Mouse (Mus musculus) limb, embryonic 15.5 days (tissue): ENCODE measurements around the gene Zfp770. TPM values are rescaled to one million over a fixed set of nuclear protein-coding genes. Genes with fewer than 3 reads are reported as not detected.
"Not testable (repeated sequence)": the region's sequence is repeated elsewhere in the genome, so short reads cannot be mapped to it uniquely, and the experiment has no call there.

ENCODE experiments used
- ATAC-seq: fragments of 200-750 bp; cut with Nextera tagmentation; 2 replicates; pipeline ENCODE4 v1.8.0; 2017; ENCODE audit warnings: low read depth, moderate TSS enrichment; ENCODE audit not compliant: insufficient number of reproducible peaks, low FRiP score, low TSS enrichment
- H3K27ac ChIP-seq: fragments of 300-500 bp; sonication (generic); 2 replicates; pipeline ENCODE4 v1.5.1; 2015; ENCODE audit warnings: moderate library complexity, mild to moderate bottlenecking, inconsistent platforms
- H3K27me3 ChIP-seq: fragments of 300-500 bp; sonication (generic); 2 replicates; pipeline ENCODE4 v1.6.1; 2015; ENCODE audit warnings: inconsistent platforms
- H3K36me3 ChIP-seq: fragments of 300-500 bp; sonication (generic); 2 replicates; pipeline ENCODE4 v1.6.1; 2015; ENCODE audit warnings: inconsistent platforms
- H3K4me1 ChIP-seq: fragments of 300-500 bp; sonication (generic); 2 replicates; pipeline ENCODE4 v1.6.1; 2015; ENCODE audit warnings: inconsistent platforms
- H3K4me2 ChIP-seq: fragments of 300-500 bp; sonication (generic); 2 replicates; pipeline ENCODE4 v1.6.1; 2015; ENCODE audit warnings: mild to moderate bottlenecking, inconsistent platforms
- H3K4me3 ChIP-seq: fragments of 300-500 bp; sonication (generic); 2 replicates; pipeline ENCODE4 v1.5.1; 2015; ENCODE audit warnings: mild to moderate bottlenecking, inconsistent platforms
- H3K9ac ChIP-seq: fragments of 300-500 bp; sonication (generic); 2 replicates; pipeline ENCODE4 v1.6.1; 2015; ENCODE audit warnings: inconsistent platforms
- H3K9me3 ChIP-seq: fragments of 300-500 bp; sonication (generic); 2 replicates; pipeline ENCODE4 v1.6.1; 2016; ENCODE audit warnings: inconsistent platforms
- WGBS: fragments of 180-500 bp; shearing (Covaris S2); methylation state at CpG from one replicate; pipeline ENCODE4 v1.1.7; 2015; 5-methylcytosine and 5-hydroxymethylcytosine counted together
- polyA plus RNA-seq: library from polyadenylated mRNA; unstranded; fragments of >200 nt; fragmentation: Nextera tagmentation; extraction: Ambion mirVana; gene quantifications from 2 replicates; pipeline ENCODE4 v1.2.1, GENCODE M21; 2015

Gene Zfp770
- polyA plus RNA-seq = 3.6 and 4.1 TPM in 2 replicates

- H3K4me2 ChIP-seq = peak within 1 kb of the TSS; percentile 57
- ATAC-seq = peak; percentile 65; the same call in 1 of the 2 replicates
- peaks cover 9% of the 10 kb centered on the region for H3K4me1 ChIP-seq
- under 1% methylated on average over 36 of the region's 36 CpGs for WGBS
- peak within 1 kb of the TSS; percentile 68; the same call in 1 of the 2 replicates for H3K27ac ChIP-seq
- H3K9ac ChIP-seq = peak within 1 kb of the TSS; percentile 82
- no peaks in the 10 kb centered on the region for H3K27me3 ChIP-seq
- no peaks in the 10 kb centered on the region for H3K9me3 ChIP-seq
- H3K36me3 ChIP-seq = peaks cover 13% of the 10 kb centered on the region
- peak within 1 kb of the TSS; percentile 82 for H3K4me3 ChIP-seq
Observed at GRCm38 (mm10) chr2:114200932-114201559, at the start of gene Zfp770. TSS of gene Zfp770 (minus strand) at chr2:114201469.

GRCm38 (mm10) chr2:114249440-114249839 lies 48.2 kb upstream of the Zfp770 start:
- Histone ChIP-seq H3K27ac (no peak overlapping the region), H3K27me3 (no peaks in the 10 kb centered on the region), H3K4me2 (no peak overlapping the region), H3K4me1 (no peaks in the 10 kb centered on the region), H3K9ac (no peak overlapping the region), H3K36me3 (no peaks in the 10 kb centered on the region), H3K9me3 (no peaks in the 10 kb centered on the region), H3K4me3 (no peak overlapping the region)
- no peak for ATAC-seq
- 56% methylated on average over 6 of the region's 6 CpGs for WGBS

GRCm38 (mm10) chr2:114237639-114238038 lies 36.4 kb upstream of the Zfp770 start:
- H3K27ac ChIP-seq = no peak overlapping the region
- H3K9me3 ChIP-seq = no peaks in the 10 kb centered on the region
- no peak for ATAC-seq
- H3K36me3 ChIP-seq = no peaks in the 10 kb centered on the region
- no peaks in the 10 kb centered on the region for H3K27me3 ChIP-seq
- H3K4me1 ChIP-seq = no peaks in the 10 kb centered on the region
- H3K4me2 ChIP-seq = no peak overlapping the region
- H3K9ac ChIP-seq = no peak overlapping the region
- H3K4me3 ChIP-seq = no peak overlapping the region
- 6% methylated on average over 4 of the region's 4 CpGs for WGBS

- Histone ChIP-seq H3K27ac (no peak overlapping the region), H3K4me1 (no peaks in the 10 kb centered on the region), H3K4me3 (no peak overlapping the region), H3K36me3 (no peaks in the 10 kb centered on the region), H3K4me2 (no peak overlapping the region), H3K9ac (no peak overlapping the region), H3K9me3 (no peaks in the 10 kb centered on the region), H3K27me3 (no peaks in the 10 kb centered on the region)
- WGBS = 84% methylated on average over 1 of the region's 1 CpGs
- no peak for ATAC-seq
Observed at GRCm38 (mm10) chr2:114236566-114236965, 35.3 kb upstream of the Zfp770 start.

GRCm38 (mm10) chr2:114235584-114235983 lies 34.3 kb upstream of the Zfp770 start:
- H3K27ac ChIP-seq = no peak overlapping the region
- 72% methylated on average over 3 of the region's 3 CpGs for WGBS
- no peaks in the 10 kb centered on the region for H3K27me3 ChIP-seq
- no peak overlapping the region for H3K4me2 ChIP-seq
- no peak for ATAC-seq
- H3K9me3 ChIP-seq = no peaks in the 10 kb centered on the region
- no peak overlapping the region for H3K9ac ChIP-seq
- no peak overlapping the region for H3K4me3 ChIP-seq
- H3K36me3 ChIP-seq = no peaks in the 10 kb centered on the region
- H3K4me1 ChIP-seq = no peaks in the 10 kb centered on the region

GRCm38 (mm10) chr2:114231248-114231647 lies 30.0 kb upstream of the Zfp770 start:
- Histone ChIP-seq H3K4me2 (no peak overlapping the region), H3K9ac (no peak overlapping the region), H3K9me3 (no peaks in the 10 kb centered on the region), H3K36me3 (no peaks in the 10 kb centered on the region), H3K4me1 (no peaks in the 10 kb centered on the region), H3K4me3 (no peak overlapping the region), H3K27me3 (no peaks in the 10 kb centered on the region), H3K27ac (no peak overlapping the region)
- no peak for ATAC-seq
- WGBS = 17% methylated on average over 2 of the region's 2 CpGs

- no peak for ATAC-seq
- H3K4me1 ChIP-seq = no peaks in the 10 kb centered on the region
- WGBS = 84% methylated on average over 2 of the region's 2 CpGs
Observed at GRCm38 (mm10) chr2:114228672-114229071, 27.4 kb upstream of the Zfp770 start.

GRCm38 (mm10) chr2:114205036-114205435 lies 3.8 kb upstream of the Zfp770 start:
- Histone ChIP-seq H3K4me1 (peaks cover 3% of the 10 kb centered on the region), H3K27me3 (no peaks in the 10 kb centered on the region), H3K4me3 (no peak overlapping the region), H3K9ac (no peak overlapping the region), H3K9me3 (no peaks in the 10 kb centered on the region), H3K36me3 (no peaks in the 10 kb centered on the region), H3K27ac (no peak overlapping the region), H3K4me2 (no peak overlapping the region)
- whole genome bisulfite sequencing = 72% methylated on average over 6 of the region's 6 CpGs
- ATAC-seq = no peak

More at GRCm38 (mm10) chr2:114228672-114229071, 27.4 kb upstream of the Zfp770 start:
- Histone ChIP-seq H3K4me2 (no peak overlapping the region), H3K36me3 (no peaks in the 10 kb centered on the region), H3K27ac (no peak overlapping the region), H3K27me3 (no peaks in the 10 kb centered on the region), H3K9me3 (no peaks in the 10 kb centered on the region), H3K9ac (no peak overlapping the region), H3K4me3 (no peak overlapping the region)

GRCm38 (mm10) chr2:114201574-114201973 lies 305 bp upstream of the Zfp770 start:
- peaks cover 9% of the 10 kb centered on the region for H3K4me1 ChIP-seq
- H3K36me3 ChIP-seq = peaks cover 7% of the 10 kb centered on the region
- 41% methylated on average over 4 of the region's 4 CpGs for WGBS
- H3K9me3 ChIP-seq = no peaks in the 10 kb centered on the region
- peak overlapping the region; percentile 82 for H3K4me3 ChIP-seq
- H3K27me3 ChIP-seq = no peaks in the 10 kb centered on the region
- H3K9ac ChIP-seq = peak overlapping the region; percentile 82; the same call in 1 of the 2 replicates
- no peak overlapping the region for H3K27ac ChIP-seq
- ATAC-seq = no peak
- H3K4me2 ChIP-seq = peak overlapping the region; percentile 57

- Histone ChIP-seq H3K9ac (no peak overlapping the region), H3K4me1 (peaks cover 9% of the 10 kb centered on the region), H3K4me3 (no peak overlapping the region), H3K9me3 (no peaks in the 10 kb centered on the region), H3K27ac (no peak overlapping the region), H3K36me3 (peaks cover 26% of the 10 kb centered on the region), H3K4me2 (no peak overlapping the region), H3K27me3 (no peaks in the 10 kb centered on the region)
- 92% methylated on average over 5 of the region's 5 CpGs for WGBS
- ATAC-seq = no peak
Observed at GRCm38 (mm10) chr2:114196421-114196820, 4.8 kb downstream of the Zfp770 start.

- 75% methylated on average over 1 of the region's 6 CpGs for WGBS
- H3K4me2 ChIP-seq, H3K9me3 ChIP-seq, H3K4me3 ChIP-seq, H3K27me3 ChIP-seq, H3K27ac ChIP-seq, H3K4me1 ChIP-seq, ATAC-seq, H3K36me3 ChIP-seq, H3K9ac ChIP-seq: not testable (repeated sequence)
Observed at GRCm38 (mm10) chr2:114186924-114187323, 14.3 kb downstream of the Zfp770 start, which contains the start of gene Aqr. TSS of gene Aqr (minus strand) at chr2:114187024.

- no peak overlapping the region for H3K27ac ChIP-seq
- H3K9me3 ChIP-seq = no peaks in the 10 kb centered on the region
- no peaks in the 10 kb centered on the region for H3K36me3 ChIP-seq
- H3K9ac ChIP-seq = no peak overlapping the region
- peaks cover 8% of the 10 kb centered on the region for H3K4me1 ChIP-seq
- 42% methylated on average over 4 of the region's 4 CpGs for WGBS
- no peaks in the 10 kb centered on the region for H3K27me3 ChIP-seq
- ATAC-seq = no peak
- H3K4me3 ChIP-seq = no peak overlapping the region
- H3K4me2 ChIP-seq = no peak overlapping the region
Observed at GRCm38 (mm10) chr2:114177802-114178733, 23.2 kb downstream of the Zfp770 start.
